Mouse (Mus musculus) embryonic facial prominence, embryonic 14.5 days (tissue): Measurements from ENCODE around the gene Mtnr1a. TPM values are rescaled to one million over a fixed set of nuclear protein-coding genes. Genes with fewer than 3 reads are reported as not detected.
A peak's percentile ranks its signal among the peaks of the same experiment; 100 is the strongest.
"Not testable (repeated sequence)": the region's sequence is repeated elsewhere in the genome, so short reads cannot be mapped to it uniquely, and the experiment has no call there.

Experiments
- ATAC-seq: fragments of 200-750 bp; cut with Nextera tagmentation; 2 replicates; pipeline ENCODE4 v1.8.0; 2017; ENCODE audit warnings: low read depth, moderate number of reproducible peaks, moderate TSS enrichment
- DNase-seq: peaks from one replicate; pipeline ENCODE4 v3.0.0-alpha.2; 2015; ENCODE audit warnings: low spot score
- H3K27ac ChIP-seq: fragments of 300-500 bp; sonication (generic); replicated peaks from 2 replicates; pipeline ENCODE4 v1.5.1; 2014; ENCODE audit warnings: low read depth, mild to moderate bottlenecking, low read length, moderate library complexity
- H3K27me3 ChIP-seq: fragments of 300-500 bp; sonication (generic); replicated peaks from 2 replicates; pipeline ENCODE4 v1.6.1; 2014; ENCODE audit warnings: low read length; ENCODE audit not compliant: control insufficient read depth, insufficient read depth
- H3K36me3 ChIP-seq: fragments of 300-500 bp; sonication (generic); 2 replicates; pipeline ENCODE4 v1.6.1; 2014; ENCODE audit warnings: low read length, mixed read lengths; ENCODE audit not compliant: control insufficient read depth, insufficient read depth
- H3K4me1 ChIP-seq: fragments of 300-500 bp; sonication (generic); 2 replicates; pipeline ENCODE4 v1.6.1; 2014; ENCODE audit warnings: antibody characterized with exemption, low read length; ENCODE audit not compliant: control insufficient read depth, insufficient read depth
- H3K4me2 ChIP-seq: fragments of 300-500 bp; sonication (generic); 2 replicates; pipeline ENCODE4 v1.6.1; 2014; ENCODE audit warnings: low read depth, mild to moderate bottlenecking, low read length, moderate library complexity, mixed read lengths
- H3K4me3 ChIP-seq: fragments of 300-500 bp; sonication (generic); 2 replicates; pipeline ENCODE4 v1.5.1; 2014; ENCODE audit warnings: low read depth, mild to moderate bottlenecking, low read length
- H3K9ac ChIP-seq: fragments of 300-500 bp; sonication (generic); 2 replicates; pipeline ENCODE4 v1.6.1; 2014; ENCODE audit warnings: low read depth, mild to moderate bottlenecking, low read length, moderate library complexity, mixed read lengths
- H3K9me3 ChIP-seq: fragments of 300-500 bp; sonication (generic); 2 replicates; pipeline ENCODE4 v1.6.1; 2016; ENCODE audit warnings: low read length; ENCODE audit not compliant: control insufficient read depth
- WGBS: fragments of 180-500 bp; shearing (Covaris S2); extraction: QIAGEN DNeasy Blood & Tissue Kit; methylation state at CpG from one replicate; pipeline ENCODE4 v1.1.7; 2014; 5-methylcytosine and 5-hydroxymethylcytosine counted together
- polyA plus RNA-seq: library from polyadenylated mRNA; unstranded; fragments of >200 nt; fragmentation: Nextera tagmentation; extraction: Ambion mirVana; gene quantifications from 2 replicates; pipeline ENCODE4 v1.2.1, GENCODE M21; 2014

The Mtnr1a gene
- polyA plus RNA-seq, 1 experiment from 2014 or later = not detected

GRCm38 (mm10) chr8:45064197-45064869 lies 4.6 kb upstream of the Mtnr1a start:
- H3K4me1 ChIP-seq = no peaks in the 10 kb centered on the region
- H3K36me3 ChIP-seq = no peaks in the 10 kb centered on the region
- H3K4me3 ChIP-seq = no peak overlapping the region
- peak; percentile 31 for DNase-seq
- ATAC-seq = no peak
- H3K9me3 ChIP-seq = no peaks in the 10 kb centered on the region
- H3K27ac ChIP-seq = no peak overlapping the region
- H3K27me3 ChIP-seq = 0 out of 2 replicates have a peak, but pooled peaks cover 5% of the 10 kb centered on the region
- 29% methylated on average over 6 of the region's 8 CpGs for WGBS
- H3K9ac ChIP-seq = no peak overlapping the region
- no peak overlapping the region for H3K4me2 ChIP-seq

DNA sequence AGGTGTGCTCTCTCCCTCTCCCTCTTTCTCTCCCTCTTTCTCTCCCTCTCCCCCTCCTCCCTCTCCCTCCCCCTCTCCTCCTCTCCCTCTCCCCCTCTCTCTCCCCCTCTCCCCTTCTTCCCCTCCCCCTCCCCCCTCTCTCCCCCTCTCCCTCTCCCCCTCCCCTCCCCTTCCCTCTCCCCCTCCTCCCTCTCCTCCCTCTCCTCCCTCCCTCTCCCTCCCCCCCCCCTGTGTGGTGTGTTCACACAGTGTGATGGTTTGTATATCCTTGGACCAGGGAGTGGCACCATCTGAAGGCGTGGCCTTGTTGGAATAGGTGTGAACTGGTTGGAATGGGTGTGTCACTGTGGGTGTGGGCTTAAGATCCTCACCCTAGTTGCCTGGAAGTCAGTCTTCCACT lies 3.5 kb upstream of the Mtnr1a start:
- H3K9me3 ChIP-seq, ATAC-seq, H3K4me3 ChIP-seq, H3K27ac ChIP-seq, H3K9ac ChIP-seq, H3K36me3 ChIP-seq, H3K27me3 ChIP-seq, H3K4me2 ChIP-seq, H3K4me1 ChIP-seq, DNase-seq: not testable (repeated sequence)
- 83% methylated on average over 1 of the region's 1 CpGs for WGBS

GRCm38 (mm10) chr8:45070949-45071348 lies 2.0 kb downstream of the Mtnr1a start:
- Histone ChIP-seq H3K4me2 (no peak overlapping the region), H3K36me3 (no peaks in the 10 kb centered on the region), H3K27me3 (0 out of 2 replicates have a peak, but pooled peaks cover 6% of the 10 kb centered on the region), H3K27ac (no peak overlapping the region), H3K4me1 (no peaks in the 10 kb centered on the region), H3K9ac (no peak overlapping the region), H3K9me3 (no peaks in the 10 kb centered on the region), H3K4me3 (no peak overlapping the region)
- WGBS = 90% methylated on average over 8 of the region's 8 CpGs
- no peak for ATAC-seq
- no peak for DNase-seq

DNA sequence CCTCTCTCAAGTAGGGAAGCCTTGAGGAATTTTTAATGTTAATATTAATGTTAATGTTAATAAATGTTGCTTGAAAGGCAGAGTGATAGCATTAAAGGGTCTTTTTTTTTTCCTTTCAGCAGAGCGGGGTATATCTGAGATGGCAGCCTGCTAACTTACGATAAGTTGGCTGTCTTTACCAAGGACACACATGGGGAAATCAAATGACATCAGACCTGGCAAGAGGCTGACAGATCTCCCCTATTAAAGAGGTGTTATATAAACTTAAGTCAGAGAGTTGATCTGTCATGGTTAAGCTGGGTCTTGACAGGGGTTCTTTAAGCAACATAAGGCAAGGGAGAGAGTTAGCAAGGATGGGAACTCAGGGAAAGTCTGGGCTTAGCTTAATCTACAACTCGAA lies 11.9 kb downstream of the Mtnr1a start:
- ATAC-seq (no peak), DNase-seq (no peak)
- Histone ChIP-seq H3K4me3 (no peak overlapping the region), H3K27ac (no peak overlapping the region), H3K9ac (no peak overlapping the region), H3K9me3 (no peaks in the 10 kb centered on the region), H3K27me3 (no peaks in the 10 kb centered on the region), H3K4me2 (no peak overlapping the region), H3K4me1 (no peaks in the 10 kb centered on the region), H3K36me3 (no peaks in the 10 kb centered on the region)
- 82% methylated on average over 3 of the region's 3 CpGs for WGBS

- Histone ChIP-seq H3K4me3 (no peak overlapping the region), H3K4me2 (no peak overlapping the region), H3K27ac (no peak overlapping the region), H3K9me3 (no peaks in the 10 kb centered on the region), H3K9ac (no peak overlapping the region), H3K27me3 (no peaks in the 10 kb centered on the region), H3K36me3 (no peaks in the 10 kb centered on the region), H3K4me1 (no peaks in the 10 kb centered on the region)
- 79% methylated on average over 3 of the region's 3 CpGs for WGBS
- DNase-seq = no peak
- no peak for ATAC-seq
Measured at GRCm38 (mm10) chr8:45093599-45093998, 24.7 kb downstream of the Mtnr1a start.

DNA sequence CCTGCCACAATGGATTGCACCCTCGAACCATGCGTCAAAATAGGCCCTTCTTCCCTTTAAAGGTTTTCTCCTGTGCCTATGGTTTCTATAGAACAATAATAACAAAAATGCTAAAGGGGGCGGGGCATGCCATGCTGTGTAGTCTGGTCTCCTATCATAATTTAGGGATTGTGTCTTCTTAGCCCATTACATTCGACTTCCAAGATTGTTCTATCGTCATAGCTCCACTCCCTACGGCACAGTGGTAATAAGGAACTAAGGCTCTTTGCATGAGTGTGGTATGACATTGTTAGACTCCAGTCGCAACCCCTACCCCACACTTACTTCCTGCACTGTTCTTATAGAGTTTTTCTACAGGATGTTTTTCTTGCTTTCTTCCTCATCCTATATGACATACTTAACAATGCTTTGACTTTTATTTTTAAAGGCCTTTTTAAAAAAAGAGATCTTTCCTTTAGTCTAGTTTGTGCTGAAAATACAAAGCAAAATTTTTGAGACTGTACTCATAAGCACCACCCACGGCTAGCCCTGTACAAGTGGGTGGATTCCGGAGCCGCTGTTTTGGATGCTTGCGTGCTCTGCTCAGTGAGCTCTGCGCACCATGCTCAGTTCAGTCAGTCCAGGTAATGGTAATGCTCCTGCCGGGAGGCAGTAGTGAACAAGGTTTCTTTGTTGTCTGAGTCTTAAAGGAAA lies 40.6 kb downstream of the Mtnr1a start:
- 23% methylated on average over 13 of the region's 13 CpGs for WGBS
- H3K27me3 ChIP-seq = peaks cover 15% of the 10 kb centered on the region; the same call in 1 of the 2 replicates
- H3K9ac ChIP-seq = peak overlapping the region; percentile 28; the same call in 1 of the 2 replicates
- ATAC-seq (peak; percentile 72; the same call in 1 of the 2 replicates), DNase-seq (peak; percentile 16)
- peak overlapping the region; percentile 24 for H3K4me3 ChIP-seq
- 0 out of 2 replicates have a peak, but pooled peaks cover 3% of the 10 kb centered on the region for H3K4me1 ChIP-seq
- no peak overlapping the region for H3K27ac ChIP-seq
- no peaks in the 10 kb centered on the region for H3K9me3 ChIP-seq
- peak overlapping the region; percentile 56 for H3K4me2 ChIP-seq
- H3K36me3 ChIP-seq = no peaks in the 10 kb centered on the region

DNA sequence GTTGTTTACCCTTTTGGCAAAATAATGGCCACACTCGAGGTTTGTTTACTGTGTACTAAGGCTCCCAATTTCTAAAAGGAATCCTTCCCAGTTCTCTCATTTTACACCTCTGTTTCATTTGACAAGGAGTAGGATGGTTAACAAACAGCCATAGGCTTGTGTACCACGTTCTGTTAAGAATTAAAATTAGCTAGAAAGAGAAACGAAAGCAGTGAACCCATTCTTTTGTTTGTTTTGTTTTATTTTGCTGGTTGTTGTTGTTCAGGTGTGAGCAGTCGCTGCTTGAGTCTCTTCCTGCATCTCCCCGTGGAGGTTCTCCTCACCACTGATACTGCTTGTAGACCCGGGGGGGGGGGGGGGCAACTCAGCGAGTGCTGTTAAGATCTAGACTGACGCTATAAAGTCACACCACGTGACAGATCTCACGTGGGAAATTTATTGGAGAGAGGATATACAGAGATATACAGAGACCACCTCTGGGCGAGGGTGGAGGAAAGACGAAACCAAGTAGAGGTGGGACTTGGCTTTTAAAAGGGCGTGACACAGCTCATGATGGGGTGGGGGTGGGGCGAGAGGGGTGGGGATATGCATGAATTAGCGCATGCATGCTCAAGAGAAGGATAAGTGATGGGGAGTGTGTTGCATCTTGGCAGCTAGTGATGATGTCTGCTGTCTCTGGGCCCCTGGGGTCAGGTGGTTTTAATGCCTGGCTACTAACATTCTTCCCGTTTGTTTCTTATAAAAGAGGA lies 41.3 kb downstream of the Mtnr1a start:
- no peaks in the 10 kb centered on the region for H3K9me3 ChIP-seq
- H3K9ac ChIP-seq = no peak overlapping the region
- peaks cover 15% of the 10 kb centered on the region; the same call in 1 of the 2 replicates for H3K27me3 ChIP-seq
- no peaks in the 10 kb centered on the region for H3K36me3 ChIP-seq
- WGBS = 13% methylated on average over 16 of the region's 16 CpGs
- DNase-seq = no peak
- peak overlapping the region; percentile 24 for H3K4me3 ChIP-seq
- ATAC-seq = peak; percentile 60
- H3K4me2 ChIP-seq = peak overlapping the region; percentile 56
- H3K27ac ChIP-seq = no peak overlapping the region
- 0 out of 2 replicates have a peak, but pooled peaks cover 3% of the 10 kb centered on the region for H3K4me1 ChIP-seq

- ATAC-seq (no peak), DNase-seq (no peak)
- Histone ChIP-seq H3K27ac (no peak overlapping the region), H3K27me3 (peaks cover 15% of the 10 kb centered on the region; the same call in 1 of the 2 replicates), H3K9me3 (no peaks in the 10 kb centered on the region), H3K4me1 (0 out of 2 replicates have a peak, but pooled peaks cover 3% of the 10 kb centered on the region), H3K9ac (no peak overlapping the region), H3K4me2 (peak overlapping the region; percentile 56), H3K4me3 (0 out of 2 replicates have a peak overlapping the region, but pooled peaks have one; percentile 24), H3K36me3 (no peaks in the 10 kb centered on the region)
- WGBS = 44% methylated on average over 5 of the region's 5 CpGs
Measured at GRCm38 (mm10) chr8:45110813-45111104, 41.8 kb downstream of the Mtnr1a start.
